Mouse (Mus musculus): ENCODE data around the gene Ccdc97. TPM values are rescaled to one million over a fixed set of nuclear protein-coding genes. Genes with fewer than 3 reads are reported as not detected.

Gene Ccdc97
- total and polyA plus RNA-seq, 3 experiments, result 11.7 to 63.1 (median 52.8) TPM

GRCm38 (mm10) chr7:25746844-25747243, 28.0 kb upstream of the Ccdc97 start:
- TF ChIP-seq TAL1 (conservative IDR thresholded peaks at IDR 0.05; ENCODE audit: low read depth, low read length) (no peak), CTCF (IDR thresholded peaks at IDR 0.05; ENCODE audit: low read depth, low read length) (no peak), GATA1 (IDR thresholded peaks at IDR 0.05; ENCODE audit: borderline replicate concordance, low read length) (no peak), POLR2AphosphoS5 (IDR thresholded peaks at IDR 0.05; ENCODE audit: insufficient replicate concordance, low read depth, low read length) (no peak), GATA2 (IDR thresholded peaks at IDR 0.05; ENCODE audit: borderline replicate concordance, low read depth, low read length) (no peak)
- ATAC-seq (ENCODE audit: extremely low read depth, insufficient number of reproducible peaks, low FRiP score, poor library complexity, severe bottlenecking), result no peak
- Histone ChIP-seq H3K36me3 (replicated peaks) (peaks cover 99% of the 10 kb centered on the region), H3K4me3 (ENCODE audit: low read depth, low read length) (no peak overlapping the region), H3K27me3 (ENCODE audit: insufficient read depth, low read length) (no peaks in the 10 kb centered on the region), H3K4me1 (ENCODE audit: insufficient read depth, low read depth, low read length) (peaks cover 37% of the 10 kb centered on the region), H3K9me3 (replicated peaks) (no peaks in the 10 kb centered on the region)
- DNase-seq (ENCODE audit: low spot score), result no peak

- TF ChIP-seq GATA2 (IDR thresholded peaks at IDR 0.05; ENCODE audit: borderline replicate concordance, low read depth, low read length), result no peak
- TF ChIP-seq CTCF (IDR thresholded peaks at IDR 0.05; ENCODE audit: low read depth, low read length), result no peak
- TF ChIP-seq POLR2AphosphoS5 (IDR thresholded peaks at IDR 0.05; ENCODE audit: insufficient replicate concordance, low read depth, low read length), result no peak
- TF ChIP-seq GATA1 (IDR thresholded peaks at IDR 0.05; ENCODE audit: borderline replicate concordance, low read length), result no peak
- no peak for TF ChIP-seq TAL1 (conservative IDR thresholded peaks at IDR 0.05; ENCODE audit: low read depth, low read length)
- Histone ChIP-seq H3K36me3 (replicated peaks) (peaks cover 95% of the 10 kb centered on the region), H3K9me3 (replicated peaks) (no peaks in the 10 kb centered on the region), H3K4me1 (ENCODE audit: insufficient read depth, low read depth, low read length) (peaks cover 8% of the 10 kb centered on the region), H3K27me3 (ENCODE audit: insufficient read depth, low read length) (no peaks in the 10 kb centered on the region), H3K4me3 (ENCODE audit: low read depth, low read length) (no peak overlapping the region)
- ATAC-seq (ENCODE audit: extremely low read depth, insufficient number of reproducible peaks, low FRiP score, poor library complexity, severe bottlenecking) (no peak), DNase-seq (ENCODE audit: low spot score) (no peak)
Observed at GRCm38 (mm10) chr7:25738277-25738676, 19.4 kb upstream of the Ccdc97 start.

- DNase-seq (ENCODE audit: low spot score) (no peak), ATAC-seq (ENCODE audit: extremely low read depth, insufficient number of reproducible peaks, low FRiP score, poor library complexity, severe bottlenecking) (no peak)
- H3K4me3 ChIP-seq (ENCODE audit: low read depth, low read length), result no peak overlapping the region
- peaks cover 95% of the 10 kb centered on the region for H3K36me3 ChIP-seq (replicated peaks)
- no peaks in the 10 kb centered on the region for H3K27me3 ChIP-seq (ENCODE audit: insufficient read depth, low read length)
- TF ChIP-seq CTCF (IDR thresholded peaks at IDR 0.05; ENCODE audit: low read depth, low read length), result no peak
- TF ChIP-seq POLR2AphosphoS5 (IDR thresholded peaks at IDR 0.05; ENCODE audit: insufficient replicate concordance, low read depth, low read length), result no peak
- TF ChIP-seq GATA1 (IDR thresholded peaks at IDR 0.05; ENCODE audit: borderline replicate concordance, low read length), result no peak
- TF ChIP-seq GATA2 (IDR thresholded peaks at IDR 0.05; ENCODE audit: borderline replicate concordance, low read depth, low read length), result no peak
- TF ChIP-seq TAL1 (conservative IDR thresholded peaks at IDR 0.05; ENCODE audit: low read depth, low read length), result no peak
- peaks cover 9% of the 10 kb centered on the region for H3K4me1 ChIP-seq (ENCODE audit: insufficient read depth, low read depth, low read length)
- H3K9me3 ChIP-seq (replicated peaks), result no peaks in the 10 kb centered on the region
Observed at GRCm38 (mm10) chr7:25736920-25737319, 18.0 kb upstream of the Ccdc97 start.

- TF ChIP-seq GATA1 (IDR thresholded peaks at IDR 0.05; ENCODE audit: borderline replicate concordance, low read length), result no peak
- no peak for TF ChIP-seq GATA2 (IDR thresholded peaks at IDR 0.05; ENCODE audit: borderline replicate concordance, low read depth, low read length)
- TF ChIP-seq TAL1 (conservative IDR thresholded peaks at IDR 0.05; ENCODE audit: low read depth, low read length), result no peak
- TF ChIP-seq POLR2AphosphoS5 (IDR thresholded peaks at IDR 0.05; ENCODE audit: insufficient replicate concordance, low read depth, low read length), result no peak
- no peak for TF ChIP-seq CTCF (IDR thresholded peaks at IDR 0.05; ENCODE audit: low read depth, low read length)
- Histone ChIP-seq H3K9me3 (replicated peaks) (no peaks in the 10 kb centered on the region), H3K27me3 (ENCODE audit: insufficient read depth, low read length) (no peaks in the 10 kb centered on the region), H3K36me3 (replicated peaks) (peaks cover 95% of the 10 kb centered on the region), H3K4me1 (ENCODE audit: insufficient read depth, low read depth, low read length) (peaks cover 17% of the 10 kb centered on the region), H3K4me3 (ENCODE audit: low read depth, low read length) (no peak overlapping the region)
- ATAC-seq (ENCODE audit: extremely low read depth, insufficient number of reproducible peaks, low FRiP score, poor library complexity, severe bottlenecking) (no peak), DNase-seq (ENCODE audit: low spot score) (no peak)
Observed at GRCm38 (mm10) chr7:25734991-25735390, 16.1 kb upstream of the Ccdc97 start.

- H3K27me3 ChIP-seq (ENCODE audit: insufficient read depth, low read length), result no peaks in the 10 kb centered on the region
- peaks cover 30% of the 10 kb centered on the region for H3K4me1 ChIP-seq (ENCODE audit: insufficient read depth, low read depth, low read length)
- H3K4me3 ChIP-seq (ENCODE audit: low read depth, low read length), result no peak overlapping the region
- ATAC-seq (ENCODE audit: extremely low read depth, insufficient number of reproducible peaks, low FRiP score, poor library complexity, severe bottlenecking), result no peak
- no peaks in the 10 kb centered on the region for H3K9me3 ChIP-seq (replicated peaks)
- peaks cover 98% of the 10 kb centered on the region for H3K36me3 ChIP-seq (replicated peaks)
- DNase-seq (ENCODE audit: low spot score), result no peak
- no peak for TF ChIP-seq POLR2AphosphoS5 (IDR thresholded peaks at IDR 0.05; ENCODE audit: insufficient replicate concordance, low read depth, low read length)
- no peak for TF ChIP-seq CTCF (IDR thresholded peaks at IDR 0.05; ENCODE audit: low read depth, low read length)
- TF ChIP-seq TAL1 (conservative IDR thresholded peaks at IDR 0.05; ENCODE audit: low read depth, low read length), result no peak
- TF ChIP-seq GATA1 (IDR thresholded peaks at IDR 0.05; ENCODE audit: borderline replicate concordance, low read length), result no peak
- no peak for TF ChIP-seq GATA2 (IDR thresholded peaks at IDR 0.05; ENCODE audit: borderline replicate concordance, low read depth, low read length)
Observed at GRCm38 (mm10) chr7:25731294-25732055, 12.6 kb upstream of the Ccdc97 start.

- TF ChIP-seq GATA2 (IDR thresholded peaks at IDR 0.05; ENCODE audit: borderline replicate concordance, low read depth, low read length), result no peak
- TF ChIP-seq GATA1 (IDR thresholded peaks at IDR 0.05; ENCODE audit: borderline replicate concordance, low read length), result no peak
- TF ChIP-seq POLR2AphosphoS5 (IDR thresholded peaks at IDR 0.05; ENCODE audit: insufficient replicate concordance, low read depth, low read length), result no peak
- TF ChIP-seq TAL1 (conservative IDR thresholded peaks at IDR 0.05; ENCODE audit: low read depth, low read length), result no peak
- TF ChIP-seq CTCF (IDR thresholded peaks at IDR 0.05; ENCODE audit: low read depth, low read length), result no peak
- H3K4me1 ChIP-seq (ENCODE audit: insufficient read depth, low read depth, low read length), result peaks cover 38% of the 10 kb centered on the region
- no peaks in the 10 kb centered on the region for H3K27me3 ChIP-seq (ENCODE audit: insufficient read depth, low read length)
- H3K4me3 ChIP-seq (ENCODE audit: low read depth, low read length), result no peak overlapping the region
- ATAC-seq (ENCODE audit: extremely low read depth, insufficient number of reproducible peaks, low FRiP score, poor library complexity, severe bottlenecking) (no peak), DNase-seq (ENCODE audit: low spot score) (no peak)
- H3K36me3 ChIP-seq (replicated peaks), result peaks cover 98% of the 10 kb centered on the region
- no peaks in the 10 kb centered on the region for H3K9me3 ChIP-seq (replicated peaks)
Observed at GRCm38 (mm10) chr7:25729862-25730261, 11.0 kb upstream of the Ccdc97 start.

All from G1E (cell line).